Mouse (Mus musculus): ENCODE results near the gene Rab3b. TPM values are rescaled to one million over a fixed set of nuclear protein-coding genes. Genes with fewer than 3 reads are reported as not detected.

Rab3b gene
- polyA plus RNA-seq, 1 experiment from 2014 or later = 90.5 TPM

DNA sequence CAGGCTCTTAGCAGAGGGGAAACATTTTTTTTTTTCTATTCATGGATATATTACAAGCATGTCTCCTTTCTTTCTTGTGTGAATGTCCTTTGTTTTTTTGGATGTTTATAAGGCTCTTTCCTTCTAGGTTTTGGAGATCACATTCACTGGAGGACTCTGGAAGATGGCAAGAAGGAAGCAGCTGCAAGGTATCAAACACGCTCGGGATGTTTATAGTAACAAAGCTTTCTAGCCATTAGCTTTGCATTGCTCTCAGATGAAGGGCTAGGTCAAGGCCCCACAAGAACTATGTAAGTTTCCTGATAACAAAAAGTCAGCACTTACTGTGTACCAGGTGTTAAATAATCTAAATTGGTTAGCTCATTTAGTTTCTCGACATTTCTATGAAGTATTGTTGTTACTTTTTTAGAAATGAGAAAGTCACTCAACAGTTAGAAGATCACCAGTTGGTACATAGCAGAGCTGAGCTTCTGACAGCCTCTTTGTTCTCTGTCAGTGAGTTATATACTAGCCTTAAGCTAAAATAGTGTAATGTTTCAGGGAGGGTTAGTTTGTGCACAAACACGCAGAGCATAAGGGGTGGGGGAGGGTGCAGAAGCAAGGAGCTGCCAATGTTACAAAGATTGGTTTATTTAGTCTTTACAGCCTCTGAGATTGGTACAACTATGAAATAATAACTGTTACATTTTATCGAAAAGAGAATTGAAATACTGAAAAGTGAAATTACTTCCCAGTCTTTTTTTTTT is 32.9 kb upstream of the Rab3b start:
- Histone ChIP-seq H3K9ac (replicated peaks) (no peak overlapping the region), H3K4me3 (no peak overlapping the region), H3K27me3 (no peaks in the 10 kb centered on the region), H3K27ac (replicated peaks) (no peak overlapping the region), H3K36me3 (0 out of 2 replicates have a peak, but pooled peaks cover 4% of the 10 kb centered on the region), H3K9me3 (no peaks in the 10 kb centered on the region), H3K4me1 (peaks cover 27% of the 10 kb centered on the region), H3K4me2 (replicated peaks) (no peak overlapping the region)
- 91% methylated on average over 5 of the region's 5 CpGs for WGBS
- ATAC-seq (replicated peaks) = no peak

DNA sequence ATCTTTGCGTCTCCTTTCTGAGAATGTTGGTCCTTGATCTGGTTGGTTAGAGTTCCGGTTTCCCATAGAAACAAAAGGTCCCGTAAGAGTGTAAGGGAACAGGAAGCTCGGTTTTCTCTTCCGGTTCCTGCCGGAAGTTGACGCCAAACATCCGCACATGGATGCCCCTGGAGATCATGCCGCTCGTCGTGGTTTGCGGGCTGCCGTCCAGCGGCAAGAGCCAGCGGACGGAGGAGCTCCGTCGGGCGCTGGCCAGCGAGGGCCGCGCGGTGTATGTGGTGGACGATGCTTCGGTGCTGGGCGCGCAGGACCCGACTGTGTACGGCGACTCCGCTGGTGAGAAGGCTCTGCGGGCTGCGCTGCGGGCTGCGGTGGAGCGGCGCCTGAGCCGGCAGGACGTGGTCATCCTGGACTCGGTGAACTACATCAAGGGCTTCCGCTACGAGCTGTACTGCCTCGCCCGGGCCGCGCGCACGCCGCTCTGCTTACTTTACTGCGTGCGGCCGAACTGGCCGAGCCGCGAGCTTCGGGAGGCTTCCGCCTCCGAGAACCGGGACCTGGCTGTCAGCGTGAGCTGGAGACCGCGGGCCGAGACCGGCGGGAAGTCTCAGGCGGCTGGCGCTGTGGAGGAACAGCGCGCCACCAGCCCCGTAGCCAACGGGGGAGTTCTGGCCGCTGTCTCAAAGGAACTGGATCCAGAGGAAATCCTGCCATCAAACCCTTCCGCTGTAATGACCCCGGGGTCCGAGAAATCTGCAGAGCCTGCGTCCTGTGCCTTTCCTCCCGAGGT is 31.0 kb upstream of the Rab3b start, which contains the start of gene Kti12:
Gene Kti12, plus strand, starts transcription at position 71 of the 790 bp plus-strand sequence.
- whole genome bisulfite sequencing = under 1% methylated on average over 77 of the region's 77 CpGs
- Histone ChIP-seq H3K4me1 (peaks cover 27% of the 10 kb centered on the region), H3K4me3 (peak within 1 kb of the TSS; percentile 82), H3K27me3 (no peaks in the 10 kb centered on the region), H3K9ac (replicated peaks) (peak within 1 kb of the TSS; percentile 71), H3K4me2 (replicated peaks) (peak within 1 kb of the TSS; percentile 96), H3K27ac (replicated peaks) (peak within 1 kb of the TSS; percentile 90), H3K36me3 (peaks cover 4% of the 10 kb centered on the region; the same call in 1 of the 2 replicates), H3K9me3 (no peaks in the 10 kb centered on the region)
- peak; percentile 92 for ATAC-seq (replicated peaks)

DNA sequence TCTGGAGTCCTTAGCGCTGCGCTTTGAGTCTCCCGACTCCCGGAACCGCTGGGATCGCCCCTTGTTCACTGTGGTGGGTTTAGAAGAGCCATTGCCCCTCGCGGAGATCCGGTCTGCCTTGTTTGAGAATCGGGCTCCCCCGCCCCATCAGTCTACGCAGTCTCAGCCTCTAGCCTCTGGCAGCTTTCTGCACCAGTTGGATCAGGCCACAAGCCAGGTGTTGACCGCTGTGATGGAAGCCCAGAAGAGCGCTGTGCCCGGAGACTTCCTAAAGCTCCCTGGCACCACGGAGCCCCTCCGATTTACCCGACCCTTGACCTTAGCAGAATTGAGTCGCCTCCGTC is 30.4 kb upstream of the Rab3b start, which contains the start of gene A730015C16Rik:
Gene A730015C16Rik, minus strand, starts transcription at position 115 of the 344 bp plus-strand sequence.
- Histone ChIP-seq H3K27me3 (no peaks in the 10 kb centered on the region), H3K27ac (replicated peaks) (peak within 1 kb of the TSS; percentile 90), H3K9ac (replicated peaks) (peak within 1 kb of the TSS; percentile 71), H3K36me3 (peaks cover 9% of the 10 kb centered on the region; the same call in 1 of the 2 replicates), H3K4me1 (peaks cover 27% of the 10 kb centered on the region), H3K4me3 (peak within 1 kb of the TSS; percentile 82), H3K9me3 (no peaks in the 10 kb centered on the region), H3K4me2 (replicated peaks) (peak within 1 kb of the TSS; percentile 96)
- WGBS = 14% methylated on average over 20 of the region's 20 CpGs
- peak; percentile 30 for ATAC-seq (replicated peaks)

DNA sequence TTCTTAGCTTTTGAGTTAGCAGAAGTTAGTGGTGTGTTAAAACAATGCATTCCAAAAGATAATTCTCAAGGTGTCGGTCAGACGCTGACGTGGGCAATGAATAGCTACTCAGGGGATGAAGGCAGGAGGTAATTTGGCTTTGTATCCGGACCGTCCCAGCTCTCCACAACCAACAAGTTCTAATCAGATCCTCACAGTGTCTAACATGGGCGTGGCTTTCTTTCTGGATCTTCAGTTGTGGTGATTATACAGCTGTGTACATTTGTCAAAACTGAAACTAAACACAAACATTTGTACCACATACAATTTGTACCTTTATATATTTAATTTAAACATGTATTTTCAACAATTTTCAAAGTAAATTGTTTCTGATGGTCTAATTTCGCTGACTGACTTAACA is 12.1 kb upstream of the Rab3b start:
- H3K9me3 ChIP-seq = no peaks in the 10 kb centered on the region

DNA sequence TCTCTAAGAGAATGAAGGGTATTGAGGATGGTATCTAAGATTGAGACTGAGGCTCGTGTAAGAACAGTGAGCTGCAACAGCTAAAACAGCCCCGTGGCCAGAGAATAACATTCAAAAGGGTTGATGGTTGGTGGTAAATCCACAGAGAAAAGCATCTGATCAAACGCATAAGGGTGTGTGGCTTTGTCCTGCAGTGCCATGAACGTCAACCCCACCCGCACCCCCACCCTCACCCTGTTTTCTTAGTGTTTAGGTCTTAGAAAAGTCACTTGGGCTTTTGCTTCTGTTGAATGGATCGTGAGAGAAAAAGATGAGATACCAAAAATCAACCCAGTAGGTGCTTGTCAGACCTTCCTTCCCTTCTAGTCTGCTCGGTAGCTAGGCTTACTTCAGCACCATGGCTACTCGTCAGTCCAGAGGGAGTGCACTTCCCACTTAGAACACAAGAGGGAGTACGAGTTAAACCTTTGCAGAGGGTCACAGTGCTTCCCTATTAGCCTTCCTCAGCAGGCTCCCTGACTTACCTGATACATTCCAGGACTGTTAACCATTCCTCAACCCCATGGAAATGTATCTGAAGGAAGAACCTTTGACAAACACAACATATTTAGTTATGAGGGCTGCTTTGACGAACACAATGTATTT is 9.0 kb upstream of the Rab3b start:
- H3K9ac ChIP-seq (replicated peaks) = no peak overlapping the region
- H3K9me3 ChIP-seq = no peaks in the 10 kb centered on the region
- H3K27ac ChIP-seq (replicated peaks) = no peak overlapping the region
- no peaks in the 10 kb centered on the region for H3K36me3 ChIP-seq
- H3K4me3 ChIP-seq = no peak overlapping the region
- H3K4me1 ChIP-seq = no peaks in the 10 kb centered on the region
- H3K4me2 ChIP-seq (replicated peaks) = no peak overlapping the region
- H3K27me3 ChIP-seq = no peaks in the 10 kb centered on the region
- ATAC-seq (replicated peaks) = peak; percentile 91
- WGBS = 33% methylated on average over 10 of the region's 10 CpGs

More for the DNA sequence above, 12.1 kb upstream of the Rab3b start:
- Histone ChIP-seq H3K9ac (replicated peaks) (no peak overlapping the region), H3K27ac (replicated peaks) (no peak overlapping the region), H3K4me2 (replicated peaks) (no peak overlapping the region), H3K4me3 (no peak overlapping the region), H3K27me3 (no peaks in the 10 kb centered on the region), H3K36me3 (peaks cover 20% of the 10 kb centered on the region), H3K4me1 (no peaks in the 10 kb centered on the region)
- WGBS = 84% methylated on average over 7 of the region's 7 CpGs
- no peak for ATAC-seq (replicated peaks)

DNA sequence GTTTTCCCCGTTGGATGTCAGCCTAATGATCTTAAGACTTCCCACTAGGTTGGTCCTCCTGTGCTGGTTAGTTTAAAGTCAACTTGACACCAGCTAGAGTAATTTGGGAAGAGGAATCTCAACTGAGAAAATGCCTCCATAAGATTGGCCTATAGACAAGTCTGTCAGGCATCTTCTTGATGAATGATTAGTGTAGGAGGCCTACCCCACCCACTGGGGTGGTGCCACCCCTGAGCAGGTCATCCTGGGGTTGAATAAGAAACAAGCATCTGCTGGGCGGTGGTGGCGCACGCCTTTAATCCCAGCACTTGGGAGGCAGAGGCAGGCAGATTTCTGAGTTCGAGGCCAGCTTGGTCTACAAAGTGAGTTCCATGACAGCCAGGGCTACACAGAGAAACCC is 5.1 kb upstream of the Rab3b start:
- 0 out of 2 replicates have a peak, but pooled peaks cover under 1% of the 10 kb centered on the region for H3K4me1 ChIP-seq
- H3K4me3 ChIP-seq = no peak overlapping the region
- 94% methylated on average over 5 of the region's 5 CpGs for WGBS
- H3K9me3 ChIP-seq = no peaks in the 10 kb centered on the region
- H3K4me2 ChIP-seq (replicated peaks) = no peak overlapping the region
- H3K9ac ChIP-seq (replicated peaks) = no peak overlapping the region
- ATAC-seq (replicated peaks) = no peak
- no peaks in the 10 kb centered on the region for H3K27me3 ChIP-seq
- H3K27ac ChIP-seq (replicated peaks) = no peak overlapping the region
- H3K36me3 ChIP-seq = no peaks in the 10 kb centered on the region

DNA sequence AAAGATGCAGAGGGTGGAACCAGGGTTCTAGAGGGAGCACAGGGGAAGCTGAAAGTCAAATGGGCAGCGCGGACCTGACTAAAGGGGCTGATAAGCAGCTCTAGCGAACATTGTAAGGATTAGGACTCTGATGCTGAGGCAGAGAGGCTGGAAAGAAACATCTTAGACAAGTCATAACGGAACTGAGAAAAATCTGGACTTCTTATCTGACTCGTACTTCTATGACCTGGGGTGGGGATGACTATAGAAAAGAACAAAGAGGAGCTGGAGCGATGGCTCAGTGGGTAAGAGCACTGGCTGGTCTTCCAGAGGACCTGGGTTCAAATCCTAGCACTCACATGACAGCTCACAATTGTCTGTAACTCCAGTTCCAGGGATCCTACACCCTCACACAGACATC is 962 bp upstream of the Rab3b start:
- 83% methylated on average over 6 of the region's 6 CpGs for WGBS
- Histone ChIP-seq H3K4me1 (peaks cover 7% of the 10 kb centered on the region; the same call in 1 of the 2 replicates), H3K9ac (replicated peaks) (no peak overlapping the region), H3K36me3 (no peaks in the 10 kb centered on the region), H3K27ac (replicated peaks) (no peak overlapping the region), H3K4me3 (no peak overlapping the region), H3K9me3 (no peaks in the 10 kb centered on the region), H3K27me3 (no peaks in the 10 kb centered on the region), H3K4me2 (replicated peaks) (no peak overlapping the region)
- ATAC-seq (replicated peaks) = no peak

DNA sequence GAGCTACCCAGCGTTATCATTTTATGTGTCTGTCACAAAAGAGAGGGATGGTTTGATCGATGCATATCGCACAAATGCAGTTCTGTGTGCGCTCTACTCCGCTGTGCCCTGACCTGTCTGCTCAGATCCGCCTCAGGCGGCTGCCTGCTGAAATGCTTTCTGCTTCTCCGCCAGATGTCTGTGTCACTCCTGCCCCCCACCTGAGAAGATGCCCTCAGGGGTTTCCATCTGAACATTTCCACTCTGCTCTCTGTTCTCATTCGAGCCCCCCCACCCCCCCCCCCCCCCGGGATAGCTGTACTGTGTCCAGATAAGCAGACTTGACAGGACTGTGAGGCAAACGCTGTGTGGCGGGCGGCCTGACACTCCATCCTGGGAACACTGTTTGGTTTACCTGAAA is 5.0 kb downstream of the Rab3b start:
- ATAC-seq (replicated peaks) = no peak
- no peak overlapping the region for H3K27ac ChIP-seq (replicated peaks)
- no peak overlapping the region for H3K4me3 ChIP-seq
- H3K4me2 ChIP-seq (replicated peaks) = no peak overlapping the region
- H3K27me3 ChIP-seq = no peaks in the 10 kb centered on the region
- 62% methylated on average over 13 of the region's 13 CpGs for WGBS
- peaks cover 6% of the 10 kb centered on the region; the same call in 1 of the 2 replicates for H3K4me1 ChIP-seq
- H3K9ac ChIP-seq (replicated peaks) = no peak overlapping the region
- no peaks in the 10 kb centered on the region for H3K36me3 ChIP-seq
- no peaks in the 10 kb centered on the region for H3K9me3 ChIP-seq

DNA sequence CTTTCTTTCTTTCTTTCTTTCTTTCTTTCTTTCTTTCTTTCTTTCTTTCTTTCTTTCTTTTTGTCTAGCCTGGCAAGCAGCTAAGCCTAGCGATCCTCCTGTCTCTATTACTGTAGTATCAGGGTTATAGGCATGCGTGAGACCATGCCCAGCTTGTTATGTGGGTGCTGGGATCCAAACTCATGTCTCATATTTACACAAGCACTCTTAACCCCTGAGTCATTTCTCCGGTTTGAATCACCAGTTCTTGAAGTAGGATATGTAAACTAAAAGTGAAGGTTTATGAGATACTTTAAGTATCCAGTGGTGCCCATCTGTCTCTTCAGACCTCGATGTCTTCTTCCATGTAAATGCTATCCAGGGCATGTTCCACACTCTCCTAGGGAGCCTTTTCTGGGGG is 8.6 kb downstream of the Rab3b start:
- ATAC-seq (replicated peaks) = no peak
- H3K36me3 ChIP-seq = no peaks in the 10 kb centered on the region
- no peak overlapping the region for H3K27ac ChIP-seq (replicated peaks)
- H3K4me1 ChIP-seq = no peaks in the 10 kb centered on the region
- H3K9ac ChIP-seq (replicated peaks) = no peak overlapping the region
- H3K9me3 ChIP-seq = no peaks in the 10 kb centered on the region
- no peak overlapping the region for H3K4me2 ChIP-seq (replicated peaks)
- WGBS = 87% methylated on average over 4 of the region's 4 CpGs
- H3K4me3 ChIP-seq = no peak overlapping the region
- H3K27me3 ChIP-seq = no peaks in the 10 kb centered on the region

DNA sequence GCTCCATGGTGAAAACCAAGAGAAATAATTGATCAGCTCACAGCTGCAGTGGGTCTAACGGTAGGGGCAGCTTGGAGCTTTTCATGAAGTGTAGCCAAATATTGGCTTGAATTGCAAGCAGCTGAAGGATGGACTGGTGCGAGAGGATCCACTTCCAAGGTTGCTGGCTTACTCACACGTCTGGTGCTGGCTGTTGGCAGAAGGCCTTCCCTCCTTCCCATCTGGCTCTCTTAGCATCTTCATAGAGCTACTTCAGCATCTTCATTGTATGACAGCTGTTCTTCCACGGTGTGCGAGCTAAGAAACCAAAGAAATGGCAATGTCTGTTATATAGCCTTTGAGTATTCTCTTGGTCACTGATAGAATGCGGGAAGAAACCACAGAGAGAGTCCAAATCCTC is 12.0 kb downstream of the Rab3b start:
- Histone ChIP-seq H3K9me3 (no peaks in the 10 kb centered on the region), H3K27ac (replicated peaks) (no peak overlapping the region), H3K4me3 (no peak overlapping the region), H3K4me1 (no peaks in the 10 kb centered on the region), H3K36me3 (no peaks in the 10 kb centered on the region), H3K4me2 (replicated peaks) (no peak overlapping the region), H3K9ac (replicated peaks) (no peak overlapping the region), H3K27me3 (no peaks in the 10 kb centered on the region)
- WGBS = 69% methylated on average over 6 of the region's 6 CpGs
- no peak for ATAC-seq (replicated peaks)

DNA sequence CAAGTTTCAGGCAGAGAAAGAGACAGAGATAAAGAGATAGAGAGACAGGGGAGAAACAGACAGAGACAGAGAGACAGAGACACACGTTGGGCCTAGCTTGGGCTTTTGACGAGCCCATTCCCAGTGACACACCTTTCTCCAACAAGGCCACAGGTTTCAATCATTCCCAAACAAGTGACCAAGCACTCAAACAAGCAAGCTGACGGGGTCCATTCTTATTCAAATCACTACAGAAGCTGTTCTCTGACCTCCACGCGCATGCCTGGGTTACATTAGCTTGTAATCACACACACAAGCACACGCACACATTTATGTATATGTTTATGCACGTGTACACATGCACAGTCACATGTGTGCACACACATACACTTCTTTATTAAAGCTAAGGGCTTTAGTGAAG is 21.6 kb downstream of the Rab3b start:
- 61% methylated on average over 7 of the region's 7 CpGs for WGBS
- H3K4me1 ChIP-seq = no peaks in the 10 kb centered on the region
- H3K27ac ChIP-seq (replicated peaks) = no peak overlapping the region
- no peak for ATAC-seq (replicated peaks)
- H3K27me3 ChIP-seq = no peaks in the 10 kb centered on the region
- H3K4me2 ChIP-seq (replicated peaks) = no peak overlapping the region
- H3K4me3 ChIP-seq = no peak overlapping the region
- no peaks in the 10 kb centered on the region for H3K36me3 ChIP-seq
- no peak overlapping the region for H3K9ac ChIP-seq (replicated peaks)
- no peaks in the 10 kb centered on the region for H3K9me3 ChIP-seq

DNA sequence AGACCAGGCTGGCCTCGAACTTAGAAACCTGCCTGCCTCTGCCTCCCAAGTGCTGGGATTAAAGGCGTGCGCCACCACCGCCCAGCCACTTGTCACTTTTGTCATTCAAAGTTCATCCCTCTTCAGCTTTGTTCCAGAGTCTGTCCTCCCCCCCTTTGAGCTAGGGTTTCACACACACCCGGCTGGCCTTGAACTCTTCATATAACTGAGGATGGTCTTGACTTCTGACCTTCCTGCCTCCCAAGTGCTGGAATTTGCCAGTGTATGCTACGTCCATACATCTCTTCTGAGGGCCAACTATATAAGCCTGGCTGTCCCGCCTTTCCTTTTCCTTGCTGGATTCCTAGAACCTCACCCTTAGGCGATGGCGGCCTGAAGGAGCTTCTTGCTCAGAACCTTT is 24.0 kb downstream of the Rab3b start:
- Histone ChIP-seq H3K27ac (replicated peaks) (no peak overlapping the region), H3K4me1 (peaks cover 7% of the 10 kb centered on the region; the same call in 1 of the 2 replicates), H3K4me2 (replicated peaks) (no peak overlapping the region), H3K4me3 (no peak overlapping the region), H3K36me3 (no peaks in the 10 kb centered on the region), H3K9ac (replicated peaks) (no peak overlapping the region), H3K27me3 (no peaks in the 10 kb centered on the region), H3K9me3 (no peaks in the 10 kb centered on the region)
- WGBS = 91% methylated on average over 9 of the region's 9 CpGs
- no peak for ATAC-seq (replicated peaks)

Data from forebrain, embryonic 15.5 days (tissue).